Mouse (Mus musculus) olfactory bulb, adult 2 months (tissue): ENCODE measurements around the gene Wdr26.

Experiments
- CTCF ChIP-seq: fragments of 200-500 bp; IDR thresholded peaks from 2 replicates; pipeline ENCODE4 v1.5.1; 2012; ENCODE audit warnings: low read depth, mild to moderate bottlenecking, low read length, moderate library complexity; ENCODE audit not compliant: insufficient read depth
- POLR2A ChIP-seq: fragments of 200-500 bp; IDR thresholded peaks from 2 replicates; pipeline ENCODE4 v1.6.1; 2012; ENCODE audit warnings: mild to moderate bottlenecking, low read depth, low read length, moderate library complexity; ENCODE audit not compliant: insufficient read depth

DNA sequence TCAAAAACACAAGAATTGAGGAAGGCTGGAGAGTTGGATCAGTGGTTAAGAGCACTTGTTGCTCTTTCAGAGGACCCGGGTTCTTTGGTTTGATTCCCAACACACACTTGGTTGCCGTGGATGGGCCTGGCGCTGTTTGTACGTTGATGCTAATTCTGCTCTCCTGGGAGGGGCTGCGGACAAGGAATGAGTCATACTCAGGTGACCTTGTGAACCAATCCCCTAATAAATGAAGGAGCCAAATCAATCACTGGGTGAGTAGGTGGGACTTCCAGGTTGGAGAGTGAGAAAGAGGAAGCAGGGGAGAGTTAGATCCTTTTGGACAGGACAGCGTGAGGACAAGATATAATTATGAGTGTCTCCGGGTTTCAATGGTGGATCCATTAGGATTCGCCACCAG is 39.2 kb upstream of the Wdr26 start:
- no peak for TF ChIP-seq CTCF
- TF ChIP-seq POLR2A, result no peak
